Mouse (Mus musculus) testis, adult 2 months (tissue): ENCODE results near the gene Mgat5.

ENCODE experiments used
- CTCF ChIP-seq: fragments of 200-500 bp; IDR thresholded peaks from 2 replicates; pipeline ENCODE4 v1.5.1; 2012; ENCODE audit warnings: low read depth, mild to moderate bottlenecking, inconsistent platforms, low read length, moderate library complexity; ENCODE audit not compliant: control insufficient read depth, insufficient read depth, insufficient replicate concordance
- POLR2A ChIP-seq: fragments of 200-500 bp; IDR thresholded peaks from 2 replicates; pipeline ENCODE4 v1.6.1; 2012; ENCODE audit warnings: low read depth, mild to moderate bottlenecking, inconsistent platforms, low read length, moderate library complexity; ENCODE audit not compliant: control insufficient read depth

- TF ChIP-seq CTCF (no peak), POLR2A (no peak)
These were observed 216.0 kb downstream of the Mgat5 start for GRCm38 (mm10) chr1:127420795-127421194.
